Mouse (Mus musculus): ENCODE results near the gene Bmper. TPM values are rescaled to one million over a fixed set of nuclear protein-coding genes. Genes with fewer than 3 reads are reported as not detected.

The Bmper gene
- total and polyA plus RNA-seq, 2 experiments = 0.23 to 1.2 TPM

GRCm38 (mm10) chr9:23333041-23333622 is 110.3 kb downstream of the Bmper start:
- no peak for TF ChIP-seq POLR2A (IDR thresholded peaks at IDR 0.05; ENCODE audit: extremely low read depth, insufficient read depth, low read length)
- no peak for TF ChIP-seq CTCF (IDR thresholded peaks at IDR 0.05; ENCODE audit: low read depth, low read length)
- Histone ChIP-seq H3K27ac (replicated peaks; ENCODE audit: insufficient read depth, low read depth, low read length) (no peak overlapping the region), H3K36me3 (ENCODE audit: control insufficient read depth, insufficient read depth, low read length) (no peaks in the 10 kb centered on the region), H3K27me3 (ENCODE audit: control insufficient read depth, insufficient read depth, low read length) (no peaks in the 10 kb centered on the region; the same call in 1 of the 2 replicates), H3K4me1 (ENCODE audit: control insufficient read depth, insufficient read depth, low read length) (no peaks in the 10 kb centered on the region), H3K9ac (ENCODE audit: low read depth, low read length) (no peak overlapping the region), H3K79me2 (ENCODE audit: control insufficient read depth, insufficient read depth, low read length) (no peaks in the 10 kb centered on the region), H3K4me3 (ENCODE audit: insufficient read depth, low read depth, low read length) (no peak overlapping the region)
- 87% methylated on average over 3 of the region's 3 CpGs for WGBS
- DNase-seq (ENCODE audit: extremely low read depth, low read depth, low spot score) = no peak

DNA sequence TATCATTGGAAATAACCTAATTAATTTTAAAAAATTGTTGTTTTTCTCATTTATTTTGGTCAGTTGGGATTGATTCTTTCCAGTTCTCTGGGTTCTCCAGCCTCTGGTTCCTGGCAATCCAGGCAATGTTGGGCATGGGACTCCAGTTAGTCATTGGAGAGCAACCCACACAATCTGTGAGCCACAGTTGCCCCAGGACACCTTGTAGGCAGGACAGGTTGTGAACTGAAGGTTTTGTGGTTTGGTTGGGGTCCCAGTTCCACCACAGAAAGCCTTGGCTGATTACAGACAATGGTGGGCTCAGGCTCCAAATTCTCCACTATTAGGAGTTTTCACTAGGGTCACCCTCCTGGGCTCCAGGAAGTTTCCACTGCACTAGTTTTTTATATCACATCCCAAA is 117.7 kb downstream of the Bmper start:
- DNase-seq (ENCODE audit: extremely low read depth, low read depth, low spot score) = no peak
- TF ChIP-seq CTCF (IDR thresholded peaks at IDR 0.05; ENCODE audit: low read depth, low read length) = no peak
- TF ChIP-seq POLR2A (IDR thresholded peaks at IDR 0.05; ENCODE audit: extremely low read depth, insufficient read depth, low read length) = no peak
- Histone ChIP-seq H3K27me3 (ENCODE audit: control insufficient read depth, insufficient read depth, low read length) (no peaks in the 10 kb centered on the region), H3K9ac (ENCODE audit: low read depth, low read length) (no peak overlapping the region), H3K4me3 (ENCODE audit: insufficient read depth, low read depth, low read length) (no peak overlapping the region), H3K36me3 (ENCODE audit: control insufficient read depth, insufficient read depth, low read length) (no peaks in the 10 kb centered on the region), H3K27ac (replicated peaks; ENCODE audit: insufficient read depth, low read depth, low read length) (no peak overlapping the region), H3K4me1 (ENCODE audit: control insufficient read depth, insufficient read depth, low read length) (no peaks in the 10 kb centered on the region), H3K79me2 (ENCODE audit: control insufficient read depth, insufficient read depth, low read length) (no peaks in the 10 kb centered on the region)

DNA sequence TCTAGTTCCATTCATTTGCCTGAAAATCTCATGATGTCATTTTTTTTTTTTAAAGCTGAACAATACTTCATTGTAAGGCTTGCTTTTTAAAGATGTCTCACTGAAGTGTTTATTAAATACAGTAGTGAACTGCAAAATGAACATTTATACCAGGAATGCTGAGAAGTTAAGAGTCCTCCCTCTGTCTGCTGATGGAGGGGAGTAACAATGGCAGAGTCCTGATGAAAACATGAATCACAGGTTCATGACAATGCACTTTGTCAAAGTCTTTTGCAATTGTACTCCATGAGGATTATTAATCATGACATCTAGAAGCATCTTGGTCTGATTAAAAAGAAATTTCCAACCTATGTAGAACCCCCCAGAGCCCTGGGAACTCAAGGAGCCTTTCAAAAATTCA is 118.4 kb downstream of the Bmper start:
- no peak overlapping the region for H3K4me3 ChIP-seq (ENCODE audit: insufficient read depth, low read depth, low read length)
- TF ChIP-seq POLR2A (IDR thresholded peaks at IDR 0.05; ENCODE audit: extremely low read depth, insufficient read depth, low read length) = no peak
- TF ChIP-seq CTCF (IDR thresholded peaks at IDR 0.05; ENCODE audit: low read depth, low read length) = no peak
- H3K79me2 ChIP-seq (ENCODE audit: control insufficient read depth, insufficient read depth, low read length) = no peaks in the 10 kb centered on the region
- no peak for DNase-seq (ENCODE audit: extremely low read depth, low read depth, low spot score)
- H3K9ac ChIP-seq (ENCODE audit: low read depth, low read length) = no peak overlapping the region
- no peaks in the 10 kb centered on the region for H3K4me1 ChIP-seq (ENCODE audit: control insufficient read depth, insufficient read depth, low read length)
- H3K36me3 ChIP-seq (ENCODE audit: control insufficient read depth, insufficient read depth, low read length) = no peaks in the 10 kb centered on the region
- no peaks in the 10 kb centered on the region for H3K27me3 ChIP-seq (ENCODE audit: control insufficient read depth, insufficient read depth, low read length)
- H3K27ac ChIP-seq (replicated peaks; ENCODE audit: insufficient read depth, low read depth, low read length) = no peak overlapping the region

- TF ChIP-seq CTCF (IDR thresholded peaks at IDR 0.05; ENCODE audit: low read depth, low read length) (no peak), POLR2A (IDR thresholded peaks at IDR 0.05; ENCODE audit: extremely low read depth, insufficient read depth, low read length) (no peak)
- H3K9ac ChIP-seq (ENCODE audit: low read depth, low read length) = no peak overlapping the region
- no peak for DNase-seq (ENCODE audit: extremely low read depth, low read depth, low spot score)
- H3K4me3 ChIP-seq (ENCODE audit: insufficient read depth, low read depth, low read length) = no peak overlapping the region
- H3K27me3 ChIP-seq (ENCODE audit: control insufficient read depth, insufficient read depth, low read length) = no peaks in the 10 kb centered on the region
- H3K36me3 ChIP-seq (ENCODE audit: control insufficient read depth, insufficient read depth, low read length) = no peaks in the 10 kb centered on the region
- no peaks in the 10 kb centered on the region for H3K4me1 ChIP-seq (ENCODE audit: control insufficient read depth, insufficient read depth, low read length)
- H3K27ac ChIP-seq (replicated peaks; ENCODE audit: insufficient read depth, low read depth, low read length) = no peak overlapping the region
- H3K79me2 ChIP-seq (ENCODE audit: control insufficient read depth, insufficient read depth, low read length) = no peaks in the 10 kb centered on the region
Measured at GRCm38 (mm10) chr9:23344353-23344752, 121.5 kb downstream of the Bmper start.

DNA sequence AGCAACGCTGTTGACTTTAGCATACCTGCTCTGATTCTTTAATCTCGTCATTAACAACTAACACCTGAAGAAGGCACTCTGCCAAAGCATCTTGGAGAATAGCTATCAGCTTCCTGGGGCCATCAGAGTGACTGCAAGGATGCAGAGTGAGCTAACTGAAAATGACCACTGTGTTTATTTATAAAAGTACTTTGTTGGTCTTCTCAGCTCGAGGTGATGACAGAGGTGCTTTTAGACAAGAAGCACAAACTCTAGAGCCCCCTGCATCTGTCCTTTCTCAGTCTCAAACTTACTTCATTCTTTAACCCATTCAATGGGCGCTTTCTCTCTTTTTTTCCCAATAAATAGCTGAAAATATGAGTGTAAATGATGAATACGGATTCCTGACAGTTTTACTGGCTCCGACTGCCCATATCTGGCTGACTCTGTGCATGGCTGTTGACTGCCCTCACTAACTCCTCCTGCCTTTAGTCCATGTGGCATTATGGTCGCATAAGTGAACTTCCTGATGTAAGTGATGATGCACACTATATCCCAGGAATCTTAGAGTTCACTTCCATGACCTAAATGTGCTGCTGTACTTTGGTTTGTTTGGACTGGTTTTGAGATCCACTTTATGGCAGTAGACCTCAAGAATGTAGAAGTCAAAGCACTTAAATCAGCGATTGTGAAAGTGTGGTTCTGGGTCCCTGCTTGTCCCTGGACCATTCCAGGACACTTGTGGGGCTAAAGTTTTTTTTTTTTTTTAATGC is 122.4 kb downstream of the Bmper start:
- no peaks in the 10 kb centered on the region for H3K27me3 ChIP-seq (ENCODE audit: control insufficient read depth, insufficient read depth, low read length)
- no peak overlapping the region for H3K4me3 ChIP-seq (ENCODE audit: insufficient read depth, low read depth, low read length)
- H3K27ac ChIP-seq (replicated peaks; ENCODE audit: insufficient read depth, low read depth, low read length) = no peak overlapping the region
- TF ChIP-seq CTCF (IDR thresholded peaks at IDR 0.05; ENCODE audit: low read depth, low read length) (no peak), POLR2A (IDR thresholded peaks at IDR 0.05; ENCODE audit: extremely low read depth, insufficient read depth, low read length) (no peak)
- H3K9ac ChIP-seq (ENCODE audit: low read depth, low read length) = no peak overlapping the region
- no peaks in the 10 kb centered on the region for H3K36me3 ChIP-seq (ENCODE audit: control insufficient read depth, insufficient read depth, low read length)
- no peak for DNase-seq (ENCODE audit: extremely low read depth, low read depth, low spot score)
- H3K79me2 ChIP-seq (ENCODE audit: control insufficient read depth, insufficient read depth, low read length) = no peaks in the 10 kb centered on the region
- 72% methylated on average over 8 of the region's 8 CpGs for WGBS
- H3K4me1 ChIP-seq (ENCODE audit: control insufficient read depth, insufficient read depth, low read length) = no peaks in the 10 kb centered on the region

GRCm38 (mm10) chr9:23349603-23350002 is 126.7 kb downstream of the Bmper start:
- Histone ChIP-seq H3K4me1 (ENCODE audit: control insufficient read depth, insufficient read depth, low read length) (no peaks in the 10 kb centered on the region), H3K4me3 (ENCODE audit: insufficient read depth, low read depth, low read length) (no peak overlapping the region), H3K27me3 (ENCODE audit: control insufficient read depth, insufficient read depth, low read length) (no peaks in the 10 kb centered on the region), H3K36me3 (ENCODE audit: control insufficient read depth, insufficient read depth, low read length) (no peaks in the 10 kb centered on the region), H3K79me2 (ENCODE audit: control insufficient read depth, insufficient read depth, low read length) (no peaks in the 10 kb centered on the region), H3K27ac (replicated peaks; ENCODE audit: insufficient read depth, low read depth, low read length) (no peak overlapping the region), H3K9ac (ENCODE audit: low read depth, low read length) (no peak overlapping the region)
- 85% methylated on average over 5 of the region's 5 CpGs for WGBS
- TF ChIP-seq POLR2A (IDR thresholded peaks at IDR 0.05; ENCODE audit: extremely low read depth, insufficient read depth, low read length) (no peak), CTCF (IDR thresholded peaks at IDR 0.05; ENCODE audit: low read depth, low read length) (no peak)
- DNase-seq (ENCODE audit: extremely low read depth, low read depth, low spot score) = no peak

Data from liver, adult 2 months (tissue).